Mouse (Mus musculus) left cerebral cortex, adult 8-10 months (tissue): ENCODE data around the gene Lrp1. TPM values are rescaled to one million over a fixed set of nuclear protein-coding genes. Genes with fewer than 3 reads are reported as not detected.

Experiments used
- DNase-seq, 2 experiments: peaks; one replicate each; pipeline ENCODE4 v3.0.0; 2022; ENCODE audit warnings: low spot score in 2 of 2
- total RNA-seq, 4 experiments: library from RNA; stranded (reverse); gene quantifications; 2 replicates each; pipeline ENCODE4 v1.2.4; 2022

Lrp1 gene
- total RNA-seq, 4 experiments from 2014 or later: 295 to 337 (median 306) TPM

DNA sequence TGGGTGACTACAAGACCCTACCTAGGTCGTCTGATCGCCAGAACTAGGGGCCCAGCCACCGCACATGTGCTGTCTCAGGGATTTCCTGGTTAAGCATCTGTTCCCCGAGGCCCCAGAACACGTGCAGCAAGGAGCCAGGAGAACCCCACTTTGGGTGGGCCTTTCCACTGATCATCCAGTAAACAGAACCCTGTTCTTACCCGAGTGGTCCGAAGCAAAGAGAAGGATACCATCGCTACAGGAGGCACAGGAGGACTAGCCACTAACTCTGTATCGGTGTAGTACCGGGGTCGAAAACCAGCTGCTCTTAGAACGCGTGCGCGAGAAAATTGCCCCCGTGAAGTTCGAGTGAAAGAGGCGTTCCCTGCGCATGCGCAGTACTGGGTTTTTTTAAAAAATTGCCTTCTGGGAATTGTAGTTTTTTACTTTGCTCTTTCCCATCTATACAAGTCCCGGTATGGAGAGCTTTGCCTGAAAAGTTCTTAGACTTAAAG lies 98.8 kb downstream of the Lrp1 start, which contains the start of gene Shmt2:
TSS of gene Shmt2 (minus strand) at position 357 of the 494 bp plus-strand sequence.
- DNase-seq: peak; percentile 73 to 74

DNA sequence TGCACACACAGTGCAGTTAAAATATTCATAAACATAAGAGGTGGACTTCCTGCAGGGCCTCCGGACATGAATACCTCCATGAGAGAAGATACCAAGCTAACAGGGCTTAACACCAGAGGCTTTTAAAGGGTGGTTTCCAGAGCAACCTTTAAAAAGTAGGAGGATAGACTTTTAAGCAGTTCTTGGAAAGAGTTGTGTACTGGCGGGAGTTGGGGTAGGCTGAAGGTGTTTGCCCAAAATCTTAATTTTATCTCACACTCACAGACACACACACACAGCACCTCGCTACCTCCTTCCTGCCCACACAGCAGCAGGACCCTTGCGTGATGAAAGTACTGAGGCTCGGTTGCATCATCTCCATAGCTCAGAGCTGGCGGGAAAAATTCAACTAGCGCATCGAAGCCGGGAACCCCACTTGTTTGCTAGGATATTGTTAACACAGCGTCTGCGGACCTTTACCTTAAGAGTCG lies 99.3 kb downstream of the Lrp1 start:
- no peak for DNase-seq

DNA sequence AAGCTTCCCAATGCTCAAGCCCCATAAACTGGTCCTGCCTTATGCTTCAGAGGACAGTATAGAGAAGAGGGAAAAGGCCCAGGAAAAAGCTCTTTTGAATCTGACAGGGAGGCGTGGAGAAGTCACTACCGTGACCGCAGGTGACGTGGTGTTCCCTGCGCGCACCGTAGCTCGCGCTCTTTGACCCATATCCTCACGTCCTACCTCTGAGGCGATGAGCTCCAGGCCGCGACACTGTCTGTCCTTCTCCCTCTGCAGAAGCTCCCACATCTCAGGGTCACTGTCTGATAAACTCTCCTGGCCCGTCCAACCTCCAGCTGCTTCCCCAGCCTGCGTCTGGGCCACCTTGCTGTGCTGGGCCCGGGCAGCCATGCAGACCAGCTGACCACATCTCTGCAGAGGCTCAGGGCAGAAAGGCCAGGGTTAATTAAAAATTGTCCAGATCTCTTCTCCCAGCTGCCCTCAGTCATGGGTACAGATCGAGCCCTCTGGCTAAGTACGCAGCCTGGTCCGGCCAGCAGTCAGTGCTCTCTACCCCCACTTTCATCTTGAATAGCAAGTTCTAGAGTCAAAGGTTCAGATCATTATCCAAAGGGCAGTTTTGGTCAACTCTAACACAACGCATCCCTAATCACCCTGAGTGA lies 100.1 kb downstream of the Lrp1 start:
- DNase-seq: no peak

DNA sequence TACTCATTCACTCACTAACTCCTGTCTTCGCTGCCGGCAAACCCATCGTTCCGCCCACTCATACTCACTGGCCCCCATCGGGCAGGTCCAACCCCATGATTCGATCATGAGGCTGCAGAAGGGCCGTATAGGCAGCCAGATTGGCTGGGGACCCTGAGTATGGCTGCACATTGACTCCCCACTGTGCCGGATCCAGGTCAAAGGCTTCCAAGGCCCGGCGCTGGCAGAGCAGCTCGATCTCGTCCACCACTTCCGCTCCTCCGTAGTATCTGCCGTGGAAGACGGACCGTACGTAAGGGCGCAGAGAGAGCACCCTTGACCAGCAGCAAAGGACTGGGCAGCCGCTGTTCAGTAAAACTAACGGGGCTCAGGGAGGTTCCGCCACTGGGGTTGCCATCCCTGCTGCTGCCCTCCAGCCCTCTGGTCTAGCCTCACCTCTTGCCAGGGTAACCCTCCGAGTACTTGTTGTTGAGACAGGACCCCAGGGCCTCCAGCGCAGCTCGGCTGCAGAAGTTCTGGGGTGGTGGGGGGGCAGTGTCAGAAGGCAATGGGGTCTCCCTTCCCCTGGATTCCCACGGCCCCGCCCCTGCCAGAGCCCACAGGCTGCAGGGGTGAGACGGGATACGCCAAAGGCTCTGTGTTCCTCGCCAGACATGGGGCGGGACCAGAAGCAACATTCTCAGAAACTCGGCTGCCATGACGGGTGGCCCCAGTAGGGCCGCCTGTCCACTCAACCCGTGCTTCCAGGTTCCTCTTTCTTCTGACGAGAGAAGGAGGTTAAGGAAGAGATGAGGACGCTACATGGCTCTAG lies 100.8 kb downstream of the Lrp1 start:
- DNase-seq: no peak

DNA sequence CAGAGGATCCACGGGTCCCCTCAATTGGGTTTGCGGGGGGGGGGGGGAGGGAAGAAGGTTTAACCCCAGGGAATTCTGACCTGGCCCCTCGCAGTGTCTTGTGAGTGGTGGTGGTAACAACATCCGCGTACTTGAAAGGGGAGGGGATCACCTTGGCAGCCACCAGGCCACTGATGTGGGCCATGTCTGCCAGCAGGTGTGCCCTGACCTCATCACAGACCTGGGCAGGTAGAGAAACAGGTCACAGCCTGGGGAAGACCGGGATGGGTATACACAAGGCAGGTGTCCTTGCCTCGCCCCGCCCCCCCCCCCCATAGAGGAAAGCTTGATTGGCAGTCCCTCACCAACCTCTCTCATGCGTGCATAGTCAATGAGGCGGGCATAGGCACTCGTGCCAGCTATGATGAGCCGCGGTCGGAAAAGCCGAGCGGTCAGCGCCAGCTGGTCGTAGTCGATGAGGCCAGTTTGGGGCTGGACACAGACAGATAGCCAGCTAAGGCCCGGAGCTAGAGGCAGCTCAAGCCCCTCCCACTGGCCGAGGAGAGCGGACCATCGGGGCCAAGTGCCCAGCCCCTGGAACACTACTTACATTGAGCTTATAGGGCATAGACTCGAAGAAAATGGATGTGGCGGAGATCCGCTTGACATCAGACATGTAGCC lies 101.8 kb downstream of the Lrp1 start:
- no peak for DNase-seq

DNA sequence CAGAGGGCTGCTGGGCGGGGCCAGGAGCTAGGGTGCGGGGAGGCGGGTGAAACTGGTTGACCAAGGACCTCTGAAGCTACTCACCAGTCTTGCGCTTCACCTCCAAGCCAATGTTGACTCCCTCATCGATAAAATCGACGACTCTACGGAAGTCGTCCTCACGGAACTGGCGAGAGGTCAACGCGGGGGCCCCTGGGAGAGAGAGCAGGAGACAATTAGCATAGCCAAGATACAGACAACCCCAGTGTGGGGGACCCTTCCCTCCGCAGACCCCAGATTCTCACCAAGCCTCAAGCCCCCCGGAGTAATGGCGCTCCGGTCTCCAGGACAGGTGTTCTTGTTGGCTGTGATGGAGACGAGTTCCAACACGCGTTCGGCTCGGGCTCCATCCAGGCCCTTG lies 103.0 kb downstream of the Lrp1 start:
- no peak for DNase-seq

DNA sequence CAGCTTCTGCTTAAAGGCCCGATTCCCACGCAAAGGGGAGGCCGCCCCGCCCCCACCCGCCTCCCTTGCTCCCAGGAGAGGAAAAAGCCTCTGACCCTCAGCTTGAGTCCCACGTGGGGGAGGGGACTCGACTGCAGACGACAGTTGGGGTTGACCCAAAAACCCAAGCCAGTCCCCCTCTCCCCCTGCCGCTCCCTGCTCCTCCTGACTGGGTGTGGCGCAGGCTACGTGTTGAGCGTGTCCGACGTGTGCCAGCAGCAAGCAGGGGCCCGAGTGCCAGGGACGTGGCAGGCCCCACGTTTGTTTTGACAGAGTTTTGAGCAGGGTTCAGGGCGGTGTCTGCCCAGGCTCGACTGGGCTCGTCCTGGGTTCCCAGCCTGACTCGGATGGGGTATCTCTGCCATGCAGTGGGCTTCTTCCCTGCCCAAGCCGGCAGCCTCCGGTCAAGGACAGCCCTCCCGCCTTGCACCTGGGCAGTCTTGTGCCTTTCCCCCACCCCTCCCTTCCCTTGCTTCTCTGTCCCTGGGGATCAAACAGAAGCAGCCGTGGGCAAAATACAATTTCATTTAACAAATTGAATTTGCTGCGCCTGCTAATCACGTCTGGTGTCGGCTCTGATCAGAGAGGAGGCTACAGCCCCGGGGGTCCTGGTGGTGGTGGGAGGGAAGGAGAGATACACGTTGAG lies 104.2 kb downstream of the Lrp1 start:
- no peak for DNase-seq

DNA sequence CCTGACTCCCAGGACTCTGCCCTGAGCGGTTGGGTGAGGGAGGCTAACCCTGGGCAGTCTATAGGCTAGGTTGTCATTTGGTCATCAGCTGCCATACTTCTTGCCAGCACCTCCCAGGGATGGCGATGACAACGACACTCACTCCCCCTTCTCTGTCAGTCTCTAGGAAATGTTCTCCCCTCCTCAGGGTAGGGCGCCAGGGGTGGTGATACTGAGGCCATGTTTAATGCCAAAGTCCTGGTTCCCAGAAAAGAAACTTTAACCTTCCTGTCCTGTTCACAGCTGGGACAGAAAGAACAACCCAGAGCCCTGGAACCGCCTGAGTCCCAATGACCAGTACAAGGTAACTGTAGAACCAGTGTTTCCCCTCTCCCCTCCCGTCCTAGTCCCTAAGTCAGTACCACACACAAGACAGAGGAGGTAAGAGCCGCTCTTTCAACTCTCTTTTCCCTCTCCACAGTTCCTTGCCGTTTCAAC lies 104.9 kb downstream of the Lrp1 start:
- no peak for DNase-seq

DNA sequence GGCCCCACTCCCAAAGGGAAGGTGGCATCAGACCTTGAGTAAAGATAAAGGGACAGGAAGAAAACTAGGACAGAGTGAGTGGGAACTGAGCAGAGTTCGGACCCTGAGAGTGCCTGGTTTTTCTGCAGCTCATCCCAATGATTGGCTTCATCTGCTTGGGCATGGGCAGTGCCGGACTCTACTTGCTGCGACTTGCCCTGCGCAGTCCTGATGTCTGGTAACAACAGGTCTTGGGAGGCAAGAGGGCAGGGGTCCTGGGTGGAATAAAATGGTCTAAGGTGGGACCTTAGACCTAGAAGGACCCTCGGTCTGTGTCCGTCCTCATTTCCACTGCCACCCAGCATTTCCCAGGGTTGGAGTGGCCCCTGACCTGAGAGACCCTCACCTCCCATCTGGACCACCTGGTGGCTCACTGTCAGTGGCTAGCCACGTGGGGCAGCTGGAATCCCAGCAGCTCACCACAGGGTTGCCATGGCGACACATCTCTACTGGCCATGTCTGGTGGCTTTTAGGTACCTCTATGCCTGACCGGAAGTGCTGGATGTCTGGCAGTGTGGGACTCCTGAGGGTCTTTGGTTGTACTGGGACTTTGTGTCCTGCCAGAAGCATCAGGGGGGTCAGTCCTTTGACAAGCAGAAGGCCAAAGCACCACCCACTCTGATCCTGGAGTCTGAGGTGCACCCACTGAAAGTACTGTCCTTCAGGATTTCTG lies 105.5 kb downstream of the Lrp1 start:
- no peak for DNase-seq

DNA sequence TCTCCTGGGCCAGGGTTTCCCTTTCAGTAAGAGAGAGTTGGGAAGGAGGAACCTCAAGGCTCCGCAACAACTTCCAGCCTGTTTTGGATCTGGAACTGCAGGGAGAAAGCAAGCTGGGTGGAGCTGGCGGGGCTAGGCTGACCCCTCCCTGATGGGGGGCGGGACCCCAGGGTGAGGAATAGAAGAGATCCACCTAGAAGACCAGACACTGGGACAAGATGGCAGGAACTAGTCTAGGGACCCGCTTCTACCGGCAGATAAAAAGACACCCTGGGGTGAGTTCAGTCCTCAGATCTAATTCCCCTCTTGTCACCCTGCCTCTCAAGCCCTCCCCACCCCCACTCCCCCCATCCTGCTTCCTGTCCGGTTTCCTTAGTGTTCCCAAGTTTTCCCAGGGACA lies 106.2 kb downstream of the Lrp1 start, which contains the start of gene Ndufa4l2:
TSS of gene Ndufa4l2 (plus strand) at position 204 of the 400 bp plus-strand sequence.
- no peak for DNase-seq

DNA sequence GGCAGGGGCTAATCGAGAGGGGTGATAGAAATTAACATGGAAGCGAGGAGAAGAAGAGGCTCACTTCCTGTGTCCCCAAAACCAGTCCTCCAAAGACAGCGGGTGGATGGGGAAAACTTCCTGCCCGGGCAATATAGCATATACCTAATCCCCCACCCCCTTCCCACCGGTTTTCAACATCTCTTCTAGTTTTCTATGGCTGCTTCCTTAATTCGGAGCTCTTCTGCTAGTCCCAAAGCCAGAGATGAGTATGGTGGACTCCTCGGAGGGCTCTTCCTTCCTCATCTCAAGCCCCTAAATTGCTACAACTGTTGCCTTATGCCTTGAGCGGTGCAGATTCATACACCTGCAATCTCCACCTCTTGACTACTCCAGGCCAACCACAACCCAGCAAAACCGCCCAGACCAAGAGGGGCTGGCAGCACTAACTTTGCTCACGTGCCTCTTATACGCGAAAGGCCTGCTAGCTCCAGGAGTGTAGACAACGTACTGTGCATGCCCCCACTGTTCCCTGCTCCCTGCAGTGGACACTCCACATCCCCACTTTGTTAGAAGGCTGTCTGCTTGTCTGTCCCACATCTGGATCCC lies 106.7 kb downstream of the Lrp1 start:
- no peak for DNase-seq

DNA sequence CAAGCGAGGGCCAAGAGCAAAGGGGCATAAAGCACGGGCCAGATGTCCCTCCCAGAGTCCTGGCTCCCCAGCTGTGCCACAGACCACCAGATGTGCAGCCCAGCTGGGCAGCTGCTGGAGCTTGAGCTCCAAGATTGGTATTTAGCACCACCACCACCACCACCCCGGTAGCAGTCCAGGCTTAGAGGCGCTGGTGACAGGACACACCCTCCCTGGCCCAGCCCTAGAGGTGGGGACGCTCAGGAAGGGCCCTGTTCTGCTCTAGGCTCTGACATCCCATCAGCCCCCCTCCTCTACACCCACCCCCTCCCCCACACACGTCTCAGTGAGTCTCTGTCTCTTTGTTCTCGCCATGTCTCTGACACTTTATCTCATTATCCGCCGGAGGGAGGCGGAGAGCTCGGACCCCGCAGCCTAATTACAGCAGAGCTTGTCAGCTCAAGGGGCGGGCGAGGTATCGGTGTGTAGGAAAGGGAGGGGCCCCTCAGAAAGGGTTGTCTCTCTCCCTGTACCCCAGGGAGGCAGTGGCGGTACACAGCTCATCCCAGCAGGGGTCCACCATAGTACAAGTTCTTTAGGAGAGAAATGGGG lies 107.4 kb downstream of the Lrp1 start:
- no peak for DNase-seq

DNA sequence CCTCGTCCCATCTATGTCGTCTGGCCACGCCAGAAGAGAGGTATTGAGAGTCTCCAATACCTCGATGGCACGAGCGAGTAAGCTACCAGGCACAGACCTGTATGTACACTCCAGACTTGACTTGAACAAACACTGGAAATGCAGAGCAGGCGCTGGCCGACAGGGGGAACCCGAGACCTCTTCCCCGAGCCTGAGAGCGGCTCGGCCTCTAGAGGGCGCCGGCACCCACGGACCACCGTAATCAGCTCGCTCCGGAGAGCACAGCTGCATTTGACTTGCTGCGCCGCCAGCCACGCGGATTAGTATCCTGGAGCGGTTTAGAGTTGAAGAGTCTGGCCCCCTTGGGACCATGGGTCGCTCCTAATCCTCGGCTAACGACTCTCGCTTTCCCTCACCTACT lies 108.1 kb downstream of the Lrp1 start:
- peak; percentile 87 to 98 for DNase-seq

DNA sequence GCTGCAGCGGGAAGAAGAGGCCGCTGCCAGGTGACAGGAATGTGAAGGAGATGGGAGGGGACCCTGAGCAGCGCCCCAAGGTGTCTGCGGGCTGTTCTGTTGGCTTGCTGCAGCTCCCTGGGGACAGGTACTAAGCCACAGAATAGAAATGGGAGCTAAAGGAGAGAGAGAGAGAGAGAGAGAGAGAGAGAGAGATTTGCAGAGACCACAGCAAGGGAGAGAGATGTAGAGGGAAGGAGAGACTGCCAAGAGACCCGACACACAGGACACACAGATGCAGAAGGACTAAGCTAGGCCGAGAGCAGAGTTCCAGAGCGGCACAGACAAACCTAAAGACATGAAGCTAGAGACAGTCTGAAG lies 108.7 kb downstream of the Lrp1 start:
- DNase-seq: no peak

DNA sequence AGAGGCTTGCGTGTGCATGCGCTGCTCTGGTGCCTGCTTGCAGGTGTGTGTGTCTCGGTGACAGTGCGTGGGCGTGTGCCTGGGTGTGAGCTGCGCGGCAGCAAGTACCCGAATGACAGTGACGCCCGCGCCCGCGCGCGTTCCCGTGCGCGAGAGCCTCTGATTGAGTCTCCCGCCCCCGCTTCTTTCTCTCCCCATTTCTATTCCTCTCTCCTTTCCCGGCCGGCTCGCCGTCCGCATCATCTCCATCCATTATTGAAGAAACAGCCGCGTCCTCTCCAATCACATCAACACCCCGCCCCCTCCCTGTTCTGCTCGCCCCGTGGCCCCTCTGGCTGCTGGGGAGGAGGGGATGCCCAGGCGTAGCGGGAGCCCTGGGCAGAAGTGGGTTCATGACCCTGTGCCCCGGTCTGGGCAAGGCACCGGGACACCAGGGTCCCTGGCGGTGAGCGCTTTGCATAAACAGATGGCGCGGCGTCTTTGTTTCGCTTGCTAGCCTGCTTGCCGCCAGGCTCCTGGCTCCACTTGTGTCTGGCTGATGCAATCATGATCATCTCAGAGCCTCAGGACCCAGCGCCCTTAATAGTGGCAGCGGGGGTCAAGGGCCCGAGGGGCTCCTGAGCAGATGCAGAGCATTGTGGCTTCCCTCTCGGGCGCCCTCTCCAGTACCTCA lies 109.2 kb downstream of the Lrp1 start:
- DNase-seq: peak; percentile 62 to 97

DNA sequence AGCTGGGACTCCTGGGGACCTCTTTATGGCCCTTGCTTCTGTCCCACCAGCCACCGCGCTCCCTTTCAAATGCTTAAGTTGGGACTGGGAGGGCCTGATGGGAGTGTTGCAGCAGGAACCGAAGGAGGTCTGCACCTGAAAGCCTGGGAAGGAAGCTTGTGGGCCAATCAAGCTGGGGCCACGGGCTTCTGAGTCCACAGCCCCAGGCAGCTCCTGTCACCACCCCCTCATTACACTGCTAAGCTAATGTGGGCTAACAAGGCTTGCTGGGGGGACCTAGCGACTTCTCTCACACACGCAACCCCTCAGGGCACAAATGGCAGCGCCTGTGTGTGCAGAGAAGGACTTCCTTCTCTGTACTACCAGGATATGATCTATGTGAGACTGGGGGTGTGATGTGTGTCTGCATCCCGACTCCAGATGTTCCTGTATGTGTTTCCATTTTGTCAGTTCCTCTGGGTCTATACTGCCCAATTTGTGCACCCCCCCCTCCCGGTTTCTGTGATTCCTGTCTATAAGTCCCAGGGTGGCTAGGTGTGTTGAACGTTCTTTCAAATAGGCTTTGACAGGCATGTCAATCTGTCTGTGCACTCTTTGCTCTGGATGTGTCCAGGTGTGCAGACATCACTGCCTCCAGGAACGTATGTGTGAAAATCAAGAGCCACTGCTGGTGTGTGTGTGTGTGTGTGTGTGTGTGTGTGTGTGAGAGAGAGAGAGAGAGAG lies 109.9 kb downstream of the Lrp1 start:
- DNase-seq: no peak

DNA sequence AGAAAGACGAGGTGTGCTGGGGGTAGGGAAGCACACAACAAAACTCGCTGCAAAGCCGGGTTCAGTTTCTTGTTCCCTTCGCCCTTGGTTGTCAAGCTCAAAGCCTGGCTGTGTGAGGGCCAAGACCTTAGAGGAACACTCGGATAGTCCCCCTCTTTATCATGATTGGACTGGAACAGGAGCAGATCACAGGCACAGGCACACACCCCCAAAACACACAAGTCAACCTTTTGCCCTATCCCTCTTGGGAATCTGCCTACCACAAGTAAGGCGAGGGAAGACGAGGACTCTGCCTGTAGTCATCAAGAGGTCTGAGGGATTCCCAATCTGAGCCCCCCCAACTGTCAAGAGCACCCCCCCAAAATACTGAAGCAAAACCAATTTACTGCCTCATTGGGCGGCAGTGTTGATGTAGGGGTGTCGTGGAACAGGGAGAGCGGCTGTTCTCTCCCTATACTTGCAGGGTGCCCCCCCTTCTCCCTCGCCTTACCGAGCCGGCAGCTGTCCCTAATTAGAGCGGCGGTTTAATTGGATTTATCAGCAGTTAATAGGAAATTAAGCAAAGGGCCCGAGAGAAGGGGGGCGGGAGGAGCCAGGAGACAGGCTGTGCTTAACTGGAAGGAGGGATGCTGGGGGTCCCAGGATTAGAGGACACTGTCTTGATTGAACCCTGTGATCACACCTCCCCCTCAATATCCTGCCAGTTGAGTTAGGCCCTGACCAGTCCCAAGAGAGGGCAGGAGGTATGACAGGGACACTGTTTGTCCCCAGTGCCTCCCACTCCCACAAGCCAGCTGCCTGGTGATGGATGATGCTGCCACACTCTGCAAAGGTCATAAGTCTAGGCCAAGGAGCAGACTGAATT lies 110.9 kb downstream of the Lrp1 start:
- no peak for DNase-seq
